Mouse (Mus musculus): ENCODE data around the gene Ano2.

DNA sequence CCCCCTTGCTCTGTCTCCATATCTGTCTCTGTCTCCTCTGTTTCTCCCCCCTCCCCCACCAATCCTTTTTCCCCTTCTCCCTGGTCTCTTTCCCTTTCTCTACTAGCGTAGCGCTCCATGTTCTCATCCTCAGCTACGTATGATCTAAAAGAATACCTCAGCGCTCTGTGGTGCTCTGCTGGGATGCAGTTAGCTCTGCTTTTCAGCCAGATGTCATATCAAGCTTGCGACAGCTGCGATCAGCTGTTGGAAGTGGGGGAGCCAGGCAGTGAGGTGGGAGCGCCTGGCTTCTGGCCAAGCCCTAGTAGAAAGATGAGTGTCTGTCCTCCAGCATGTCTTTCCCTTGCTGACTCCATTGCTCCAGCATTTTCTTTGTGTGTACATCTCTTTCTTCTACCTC is 344.5 kb downstream of the Ano2 start:
- TF ChIP-seq EP300 (IDR thresholded peaks at IDR 0.05; ENCODE audit: low read length) (no peak), ZKSCAN1 (IDR thresholded peaks at IDR 0.05; ENCODE audit: borderline replicate concordance, low read depth, low read length) (no peak), CTCF (conservative IDR thresholded peaks at IDR 0.05 in 1 of 2, IDR thresholded peaks at IDR 0.05 in 1 of 2; ENCODE audit: low read depth in 2 of 2, low read length in 2 of 2) (no peak)
